Mouse (Mus musculus) liver, adult 2 months (tissue): ENCODE measurements around the gene Cox14.

Experiments used
- CTCF ChIP-seq: fragments of 200-500 bp; IDR thresholded peaks from 2 replicates; pipeline ENCODE4 v1.5.1; 2011; ENCODE audit warnings: low read depth, low read length, control low read depth
- POLR2A ChIP-seq: fragments of 200-500 bp; IDR thresholded peaks from 2 replicates; pipeline ENCODE4 v1.6.1; 2011; ENCODE audit warnings: low read length, control low read depth; ENCODE audit not compliant: insufficient read depth; ENCODE audit errors: extremely low read depth

DNA sequence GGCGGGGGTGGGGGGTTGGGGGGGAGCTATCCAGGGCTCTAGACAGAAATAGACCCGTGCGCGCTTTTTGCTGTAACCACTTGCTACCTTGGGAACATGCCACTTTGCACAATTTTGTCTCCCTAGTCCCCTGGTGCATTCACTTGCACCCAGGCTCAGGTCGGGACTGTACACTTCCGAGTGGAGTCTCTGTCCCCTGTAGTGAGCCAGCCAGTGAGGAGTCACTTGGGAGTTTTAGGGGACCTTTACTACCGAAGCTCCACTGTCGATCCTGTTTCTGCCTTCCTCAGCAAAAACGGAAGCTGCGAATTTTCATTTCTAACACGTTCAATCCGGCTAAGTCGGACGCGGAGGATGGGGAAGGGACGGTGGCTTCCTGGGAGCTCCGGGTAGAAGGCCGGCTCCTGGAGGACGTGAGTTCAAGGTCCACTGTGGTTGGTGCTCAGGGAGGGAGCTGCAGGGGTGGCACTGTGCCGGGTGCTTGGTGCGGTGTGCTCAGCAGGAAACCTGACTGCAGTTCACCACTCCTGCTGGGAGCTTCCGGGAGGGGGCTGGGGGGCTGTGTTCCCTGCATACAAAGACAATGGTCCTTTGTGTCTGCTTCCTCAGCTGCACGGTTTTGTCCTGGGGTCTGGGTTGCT, 21.3 kb upstream of the Cox14 start:
- TF ChIP-seq POLR2A = no peak
- TF ChIP-seq CTCF = no peak
